Mouse (Mus musculus): ENCODE data around the gene Gm3371. TPM values are rescaled to one million over a fixed set of nuclear protein-coding genes. Genes with fewer than 3 reads are reported as not detected.
"Not testable (repeated sequence)": the region's sequence is repeated elsewhere in the genome, so short reads cannot be mapped to it uniquely, and the experiment has no call there.

Gm3371 gene
- polyA plus RNA-seq (2015; fragmentation: Nextera tagmentation; extraction: Ambion mirVana): not detected in 2 replicates

DNA sequence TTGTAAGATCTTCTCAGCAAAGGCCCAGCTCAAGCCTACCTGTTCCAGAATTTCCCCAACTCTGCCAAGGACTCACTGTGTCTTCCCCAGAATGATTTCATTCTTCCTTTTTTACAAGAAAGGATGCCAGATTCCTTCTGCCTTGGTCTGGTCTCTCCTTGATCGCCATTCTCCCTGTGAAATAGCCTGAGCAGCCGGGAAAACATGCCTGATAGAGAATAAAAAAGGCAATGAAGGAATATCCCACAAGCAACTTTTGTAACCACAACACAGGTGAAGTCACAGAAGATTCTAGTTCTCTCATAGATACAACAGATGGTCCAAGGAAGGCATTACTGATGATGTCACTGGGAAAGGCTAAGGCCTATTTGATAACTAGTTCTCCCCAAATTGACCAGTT lies at the start of gene Gm3371:
TSS of gene Gm3371 (minus strand) at position 101 of the 400 bp plus-strand sequence.
- no CpG with 5 or more reads among the region's 2 CpGs for WGBS
- not testable (repeated sequence) for H3K9me3 ChIP-seq (replicated peaks; ENCODE audit: control insufficient read depth, low read length, poor library complexity, severe bottlenecking); H3K4me3 ChIP-seq (ENCODE audit: low read depth, low read length); H3K36me3 ChIP-seq (ENCODE audit: control insufficient read depth, insufficient read depth, low read length); H3K9ac ChIP-seq (ENCODE audit: low read depth, low read length); H3K27me3 ChIP-seq (ENCODE audit: control insufficient read depth, insufficient read depth, low read depth, low read length); ATAC-seq; H3K4me2 ChIP-seq (ENCODE audit: low read length); H3K4me1 ChIP-seq (ENCODE audit: control insufficient read depth, insufficient read depth, low read length); H3K27ac ChIP-seq (ENCODE audit: low read length)

DNA sequence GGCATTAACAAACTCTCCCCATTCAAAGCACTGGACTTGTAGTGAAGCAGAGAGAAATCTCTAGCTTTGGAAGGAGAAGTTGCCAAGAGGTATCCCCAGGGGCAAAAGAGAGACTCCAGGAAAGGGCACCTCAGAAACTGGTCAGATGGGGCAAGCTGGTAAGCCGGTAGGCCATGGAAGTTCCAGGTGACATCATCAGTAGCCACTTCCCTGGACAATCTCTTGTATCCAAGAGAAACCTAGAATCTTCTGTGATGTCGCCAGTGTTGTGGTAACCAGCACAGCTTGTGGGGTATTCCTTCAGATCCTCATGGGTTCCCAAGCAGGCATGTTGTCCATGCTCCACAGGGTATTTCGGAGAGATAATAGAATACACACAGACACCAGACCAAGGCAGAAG lies 22.8 kb upstream of the Gm3371 start, which contains the start of gene Gm8232:
TSS of gene Gm8232 (plus strand) at position 301 of the 400 bp plus-strand sequence.
- WGBS: 95% methylated on average over 3 of the region's 3 CpGs
- not testable (repeated sequence) for H3K4me2 ChIP-seq (ENCODE audit: low read length); H3K36me3 ChIP-seq (ENCODE audit: control insufficient read depth, insufficient read depth, low read length)

DNA sequence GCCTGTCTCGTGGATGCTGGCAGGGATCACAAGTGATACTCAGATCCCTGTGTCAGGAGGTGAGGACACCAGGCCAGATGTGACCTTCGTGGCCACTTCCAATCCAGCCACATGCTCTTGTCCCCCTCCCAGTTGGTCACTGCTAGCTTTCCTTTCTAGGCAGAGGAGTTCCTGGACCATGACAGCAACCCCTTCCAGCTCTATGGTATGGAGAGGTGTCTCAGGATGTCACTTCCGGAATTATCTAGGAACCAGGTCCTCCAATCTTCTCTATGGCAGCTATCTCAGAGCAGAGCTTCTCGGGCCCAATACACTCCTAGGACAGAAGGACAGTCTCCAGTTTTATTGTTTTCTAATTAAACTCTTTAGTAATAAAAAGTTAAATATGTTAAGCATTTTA lies 26.3 kb downstream of the Gm3371 start:
- not testable (repeated sequence) for ATAC-seq; H3K36me3 ChIP-seq (ENCODE audit: control insufficient read depth, insufficient read depth, low read length); H3K4me1 ChIP-seq (ENCODE audit: control insufficient read depth, insufficient read depth, low read length); H3K27me3 ChIP-seq (ENCODE audit: control insufficient read depth, insufficient read depth, low read depth, low read length); H3K4me3 ChIP-seq (ENCODE audit: low read depth, low read length); H3K27ac ChIP-seq (ENCODE audit: low read length); H3K4me2 ChIP-seq (ENCODE audit: low read length); H3K9me3 ChIP-seq (replicated peaks; ENCODE audit: control insufficient read depth, low read length, poor library complexity, severe bottlenecking); H3K9ac ChIP-seq (ENCODE audit: low read depth, low read length)
- WGBS: 88% methylated on average over 3 of the region's 4 CpGs

More for the DNA sequence above, 22.8 kb upstream of the Gm3371 start, which contains the start of gene Gm8232:
- H3K27me3 ChIP-seq (ENCODE audit: control insufficient read depth, insufficient read depth, low read depth, low read length); H3K27ac ChIP-seq (ENCODE audit: low read length); H3K9ac ChIP-seq (ENCODE audit: low read depth, low read length); H3K4me3 ChIP-seq (ENCODE audit: low read depth, low read length); H3K4me1 ChIP-seq (ENCODE audit: control insufficient read depth, insufficient read depth, low read length); H3K9me3 ChIP-seq (replicated peaks; ENCODE audit: control insufficient read depth, low read length, poor library complexity, severe bottlenecking); ATAC-seq: not testable (repeated sequence)

DNA sequence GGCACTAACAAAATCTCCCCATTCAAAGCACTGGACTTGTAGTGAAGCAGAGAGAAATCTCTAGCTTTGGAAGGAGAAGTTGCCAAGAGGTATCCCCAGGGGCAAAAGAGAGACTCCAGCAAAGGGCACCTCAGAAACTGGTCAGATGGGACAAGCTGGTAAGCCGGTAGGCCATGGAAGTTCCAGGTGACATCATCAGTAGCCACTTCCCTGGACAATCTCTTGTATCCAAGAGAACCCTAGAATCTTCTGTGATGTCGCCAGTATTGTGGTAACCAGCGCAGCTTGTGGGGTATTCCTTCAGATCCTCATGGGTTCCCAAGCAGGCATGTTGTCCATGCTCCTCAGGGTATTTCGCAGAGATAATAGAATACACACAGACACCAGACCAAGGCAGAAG lies 45.4 kb downstream of the Gm3371 start, which contains the start of gene Gm8229:
TSS of gene Gm8229 (plus strand) at position 301 of the 400 bp plus-strand sequence.
- WGBS: 96% methylated on average over 4 of the region's 4 CpGs

DNA sequence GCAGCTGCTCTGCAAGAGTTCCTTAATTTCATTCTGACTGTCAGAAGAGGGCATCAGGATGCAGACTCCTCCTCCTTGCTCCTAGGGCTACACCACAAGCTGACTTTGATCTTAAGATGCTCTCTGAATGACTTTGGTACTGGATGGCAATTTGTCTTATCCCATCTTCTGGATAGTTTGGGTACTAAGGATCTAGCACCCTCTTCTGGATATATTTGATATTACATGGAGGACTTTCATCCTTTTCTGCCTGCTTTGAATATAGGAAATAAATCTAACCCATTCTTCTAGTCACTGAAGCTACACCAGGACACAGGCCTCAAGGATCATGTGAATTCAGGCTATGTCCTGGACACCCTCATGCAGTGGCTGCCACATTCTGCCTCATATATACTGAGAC lies 48.2 kb downstream of the Gm3371 start:
- not testable (repeated sequence) for H3K9me3 ChIP-seq (replicated peaks; ENCODE audit: control insufficient read depth, low read length, poor library complexity, severe bottlenecking); H3K27ac ChIP-seq (ENCODE audit: low read length); H3K4me3 ChIP-seq (ENCODE audit: low read depth, low read length); ATAC-seq; H3K4me2 ChIP-seq (ENCODE audit: low read length); H3K36me3 ChIP-seq (ENCODE audit: control insufficient read depth, insufficient read depth, low read length); H3K4me1 ChIP-seq (ENCODE audit: control insufficient read depth, insufficient read depth, low read length); H3K9ac ChIP-seq (ENCODE audit: low read depth, low read length); H3K27me3 ChIP-seq (ENCODE audit: control insufficient read depth, insufficient read depth, low read depth, low read length)

More for the DNA sequence above, 45.4 kb downstream of the Gm3371 start, which contains the start of gene Gm8229:
- H3K4me2 ChIP-seq (ENCODE audit: low read length); H3K27me3 ChIP-seq (ENCODE audit: control insufficient read depth, insufficient read depth, low read depth, low read length); ATAC-seq; H3K4me3 ChIP-seq (ENCODE audit: low read depth, low read length); H3K27ac ChIP-seq (ENCODE audit: low read length); H3K9me3 ChIP-seq (replicated peaks; ENCODE audit: control insufficient read depth, low read length, poor library complexity, severe bottlenecking); H3K4me1 ChIP-seq (ENCODE audit: control insufficient read depth, insufficient read depth, low read length); H3K9ac ChIP-seq (ENCODE audit: low read depth, low read length); H3K36me3 ChIP-seq (ENCODE audit: control insufficient read depth, insufficient read depth, low read length): not testable (repeated sequence)

DNA sequence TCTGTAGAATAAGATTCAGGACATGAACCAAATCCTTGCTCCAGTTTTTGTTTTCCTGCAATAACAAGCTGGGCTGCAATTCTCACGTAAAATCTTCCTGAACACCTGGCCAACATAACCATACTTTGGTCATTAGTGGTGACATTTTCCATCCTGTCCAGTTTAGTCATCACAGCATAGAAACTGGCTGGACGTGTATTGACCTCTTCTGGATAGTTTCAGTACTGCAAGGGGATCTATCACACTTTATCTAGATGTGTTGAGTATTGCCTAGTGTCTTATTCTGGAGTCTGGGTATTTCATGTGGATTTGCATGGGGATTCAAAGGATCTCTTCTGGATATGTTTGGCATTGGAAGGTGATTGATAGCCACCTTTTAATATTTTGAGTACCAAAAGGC lies 49.1 kb downstream of the Gm3371 start:
- not testable (repeated sequence) for H3K4me2 ChIP-seq (ENCODE audit: low read length); H3K4me3 ChIP-seq (ENCODE audit: low read depth, low read length); H3K4me1 ChIP-seq (ENCODE audit: control insufficient read depth, insufficient read depth, low read length); H3K27ac ChIP-seq (ENCODE audit: low read length); ATAC-seq; H3K9me3 ChIP-seq (replicated peaks; ENCODE audit: control insufficient read depth, low read length, poor library complexity, severe bottlenecking); H3K9ac ChIP-seq (ENCODE audit: low read depth, low read length); H3K36me3 ChIP-seq (ENCODE audit: control insufficient read depth, insufficient read depth, low read length); H3K27me3 ChIP-seq (ENCODE audit: control insufficient read depth, insufficient read depth, low read depth, low read length)
- 51% methylated on average over 2 of the region's 2 CpGs for WGBS

Other genes with a start within 250 kb of the Gm3371 start
- not detected in 2 replicates for gene Gm8212, start 213.0 kb downstream of the Gm3371 start, polyA plus RNA-seq (2015; fragmentation: Nextera tagmentation; extraction: Ambion mirVana)
- gene 4930503E14Rik, start 197.4 kb downstream of the Gm3371 start, polyA plus RNA-seq (2015; fragmentation: Nextera tagmentation; extraction: Ambion mirVana): not detected in 2 replicates
- not detected in 2 replicates for gene Gm8220, start 125.1 kb downstream of the Gm3371 start, polyA plus RNA-seq (2015; fragmentation: Nextera tagmentation; extraction: Ambion mirVana)
- gene Gm5930, start 72.1 kb downstream of the Gm3371 start, polyA plus RNA-seq (2015; fragmentation: Nextera tagmentation; extraction: Ambion mirVana): not detected in 2 replicates
- not detected in 2 replicates for gene Gm8229, start 45.3 kb downstream of the Gm3371 start, polyA plus RNA-seq (2015; fragmentation: Nextera tagmentation; extraction: Ambion mirVana)
- not detected in 2 replicates for gene Gm8232, start 22.9 kb upstream of the Gm3371 start, polyA plus RNA-seq (2015; fragmentation: Nextera tagmentation; extraction: Ambion mirVana)
- gene BC061237, start 81.8 kb upstream of the Gm3371 start, polyA plus RNA-seq (2015; fragmentation: Nextera tagmentation; extraction: Ambion mirVana): not detected in 2 replicates
- gene Gm17093, start 107.6 kb upstream of the Gm3371 start, polyA plus RNA-seq (2015; fragmentation: Nextera tagmentation; extraction: Ambion mirVana): not detected in 2 replicates
- gene Gm8247, start 172.5 kb upstream of the Gm3371 start, polyA plus RNA-seq (2015; fragmentation: Nextera tagmentation; extraction: Ambion mirVana): not detected in 2 replicates
- gene Gm5624, start 217.2 kb upstream of the Gm3371 start, polyA plus RNA-seq (2015; fragmentation: Nextera tagmentation; extraction: Ambion mirVana): not detected in 2 replicates